Mouse (Mus musculus) hematopoietic stem cell, adult 5-6 weeks (primary cell): ENCODE measurements around the gene Emb. TPM values are rescaled to one million over a fixed set of nuclear protein-coding genes. Genes with fewer than 3 reads are reported as not detected.

Experiments used
- ATAC-seq, 2 experiments: fragments of 125-278 bp in 1 of 2; replicated peaks in 1 of 2; 2 replicates each; pipeline ENCODE4 v1.8.0; 2016 to 2017; ENCODE audit warnings: inconsistent platforms in 2 of 2, mild to moderate bottlenecking in 2 of 2, moderate number of reproducible peaks in 2 of 2, low read depth in 1 of 2, moderate TSS enrichment in 1 of 2; ENCODE audit not compliant: low FRiP score in 2 of 2, poor library complexity in 2 of 2, severe bottlenecking in 2 of 2, insufficient read depth in 1 of 2, low TSS enrichment in 1 of 2
- total RNA-seq: library from RNA; stranded (forward); fragments of 172-1452, 232-1000 nt; gene quantifications from 2 replicates; pipeline ENCODE4 v1.2.3, GENCODE M21; 2017

Gene Emb
- total RNA-seq, 1 experiment from 2014 or later: 349 TPM

DNA sequence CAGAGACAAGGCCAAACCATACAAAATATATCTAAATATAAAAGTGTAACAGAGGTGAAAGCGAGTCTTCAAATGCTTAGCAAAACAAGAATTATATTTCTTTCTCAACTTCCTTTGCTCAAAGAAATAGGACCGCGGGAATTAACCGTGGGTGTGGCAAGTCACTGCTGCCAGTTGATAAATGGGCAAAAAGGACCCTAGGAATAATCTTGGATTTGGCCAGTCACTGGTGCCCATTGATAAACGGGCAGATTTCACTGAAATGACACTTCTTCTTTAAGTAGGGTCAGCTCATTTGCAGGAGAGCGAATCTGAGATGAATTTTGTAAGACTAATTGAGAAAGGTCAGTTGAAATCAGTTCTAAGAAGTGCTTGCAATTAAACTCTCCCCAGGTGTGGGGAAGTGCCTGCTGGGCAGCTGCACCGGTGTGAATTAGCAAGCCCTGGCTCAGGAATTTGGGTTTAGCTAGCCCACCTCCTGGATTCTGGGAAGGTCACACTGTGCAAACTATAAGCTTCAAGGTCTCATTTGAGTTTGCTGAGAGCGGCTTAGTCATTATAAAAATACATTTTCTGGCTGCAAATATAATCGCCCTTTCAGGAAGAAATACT, 8.5 kb downstream of the Emb start:
- no peak for ATAC-seq

DNA sequence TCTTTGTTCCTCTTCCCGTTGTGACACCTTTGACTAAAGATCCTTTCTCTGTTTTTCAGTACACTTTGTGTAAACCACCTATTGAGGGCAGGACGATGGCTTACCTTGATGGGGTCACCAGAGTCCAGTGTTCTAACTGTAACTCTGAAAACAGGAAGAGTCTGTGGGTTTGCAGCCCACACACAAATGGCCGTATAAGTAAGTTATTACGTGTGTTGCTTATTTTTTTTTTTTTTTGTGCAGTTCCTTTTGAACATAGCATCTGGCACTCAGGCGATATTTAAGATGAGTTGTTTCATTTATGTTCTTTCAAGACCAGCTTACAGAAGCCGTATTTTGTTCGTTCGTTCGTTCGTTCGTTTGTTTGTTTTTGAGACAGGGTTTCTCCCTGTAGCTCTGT, 9.3 kb downstream of the Emb start:
- peak; percentile 4 to 18; a peak in 1 of 4 replicates for ATAC-seq

DNA sequence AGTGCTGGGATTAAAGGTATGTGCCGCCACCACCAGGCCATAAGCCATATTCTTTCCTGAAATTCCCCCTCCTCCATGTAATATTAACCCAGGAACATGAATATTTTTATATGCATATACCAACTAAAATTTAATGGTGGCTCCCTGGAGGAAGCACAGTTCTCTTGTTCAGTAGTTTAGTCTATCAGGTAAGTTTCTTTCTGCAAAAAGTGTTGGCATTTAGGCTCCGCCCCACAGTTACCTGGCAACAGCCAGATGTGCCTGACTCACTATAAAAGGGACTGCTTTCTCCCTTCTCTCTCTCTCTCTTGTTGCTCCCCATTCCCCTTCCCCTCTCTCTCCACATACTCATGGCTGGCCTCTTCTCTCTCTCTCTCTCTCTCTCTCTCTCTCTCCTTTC, 9.8 kb downstream of the Emb start:
- ATAC-seq: no peak

DNA sequence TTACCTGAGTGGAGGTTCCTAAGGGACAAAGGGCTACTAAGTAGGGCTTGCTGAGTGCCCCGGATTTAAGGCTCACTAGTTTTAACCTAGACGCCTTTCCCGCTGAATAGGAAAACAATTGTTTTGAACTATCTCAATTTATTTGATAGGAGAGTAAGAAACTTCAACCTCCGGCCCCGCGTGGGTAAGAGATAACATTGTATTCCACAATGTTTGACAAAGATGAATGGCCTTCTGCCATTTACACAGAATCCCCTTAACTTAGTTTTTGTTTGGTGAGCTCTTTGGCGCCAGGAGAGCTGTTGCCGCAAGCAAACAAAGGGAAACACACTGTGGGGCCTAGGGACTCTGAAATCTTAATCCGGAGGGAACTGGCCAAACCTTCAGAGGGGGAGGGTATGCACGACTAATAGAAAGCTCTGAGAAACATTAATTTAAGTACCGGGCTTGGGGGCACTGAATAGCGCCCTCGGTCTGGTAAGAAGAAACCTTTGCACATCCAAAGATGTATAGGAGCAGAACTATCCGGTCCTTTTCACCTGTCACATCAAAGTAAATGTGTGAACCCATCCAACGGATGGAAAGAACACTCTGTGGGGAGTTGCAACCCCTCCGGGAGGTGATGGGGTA, 11.7 kb downstream of the Emb start:
- ATAC-seq: no peak

DNA sequence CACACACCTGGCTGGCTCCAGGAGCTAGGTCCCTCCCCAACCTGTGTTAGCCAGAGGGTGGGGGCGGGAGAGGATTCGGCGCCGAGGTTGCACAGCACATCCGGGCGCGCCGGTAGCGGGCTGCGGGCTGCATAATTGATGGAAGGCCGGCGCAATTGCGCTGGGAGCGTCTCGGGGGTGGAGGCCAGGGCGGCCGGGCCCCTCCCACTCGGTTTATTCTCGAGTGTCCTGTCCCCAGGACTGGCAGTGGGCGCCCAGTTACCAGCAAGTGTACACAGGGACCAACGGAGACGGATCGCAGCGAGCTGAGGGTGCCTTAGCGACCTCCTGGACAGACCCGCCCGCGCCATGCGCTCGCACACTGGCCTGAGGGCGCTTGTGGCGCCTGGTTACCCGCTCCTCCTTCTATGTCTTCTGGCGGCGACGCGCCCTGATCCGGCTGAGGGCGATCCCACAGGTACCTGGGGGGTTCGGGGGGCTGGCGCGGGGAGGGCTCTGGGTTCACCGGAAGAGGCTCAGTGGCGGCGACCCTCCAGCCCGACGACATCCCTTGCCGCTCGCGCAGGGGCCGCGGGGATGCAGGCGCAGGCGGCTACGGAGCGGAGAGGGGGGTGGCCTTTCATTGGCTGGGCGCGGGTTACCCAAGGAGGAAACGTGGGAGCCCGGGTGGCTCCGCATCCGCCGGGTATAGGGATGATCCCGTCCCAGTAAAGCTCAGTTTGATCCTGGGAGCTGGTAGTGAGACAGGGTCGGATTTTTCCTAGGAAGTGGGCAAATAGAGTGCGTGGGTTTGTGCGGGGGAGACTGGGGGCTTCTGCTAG, 12.4 kb downstream of the Emb start, which contains the start of gene Gm17509:
Gene Gm17509, minus strand, starts transcription at position 575 of the 821 bp plus-strand sequence.
- ATAC-seq: peak; percentile 56 to 66

DNA sequence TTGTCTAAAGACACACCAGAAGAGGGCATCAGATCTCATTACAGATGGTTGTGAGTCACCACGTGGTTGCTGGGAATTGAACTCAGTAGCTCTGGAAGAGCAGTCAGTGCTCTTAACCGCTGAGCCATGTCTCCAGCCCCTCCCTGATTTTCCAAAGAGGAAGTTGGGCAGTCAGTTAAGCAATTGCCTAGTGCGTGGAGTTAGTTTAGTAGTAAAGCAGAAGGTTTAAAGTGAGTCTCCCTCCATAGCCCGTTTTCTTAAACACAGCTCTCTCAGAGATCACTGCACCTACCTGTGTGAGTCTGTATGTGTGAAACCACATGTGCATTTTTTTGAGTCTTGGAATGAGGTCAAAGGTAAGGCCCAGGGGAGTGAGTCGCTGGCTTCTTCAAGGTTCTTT, 14.8 kb downstream of the Emb start:
- peak; percentile 36 to 46; a peak in 2 of 4 replicates for ATAC-seq

DNA sequence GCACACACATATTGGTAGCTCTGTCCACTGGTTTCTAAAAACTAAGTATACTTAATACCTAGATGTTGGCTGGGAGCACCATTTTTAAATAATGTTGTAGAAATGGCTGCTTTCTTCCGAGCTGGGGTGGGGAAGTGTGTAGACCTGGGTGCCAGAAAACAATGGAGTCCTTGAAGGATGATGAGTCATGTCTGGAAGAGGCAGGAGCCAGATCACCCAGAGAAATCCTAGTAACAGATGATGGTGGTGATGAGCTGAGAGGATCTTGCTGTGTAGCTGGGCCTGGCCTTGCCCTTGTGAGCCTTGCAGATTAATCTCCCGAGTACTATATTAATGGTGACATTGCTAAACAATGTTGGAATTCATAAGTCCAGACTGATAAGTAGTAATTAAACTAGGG, 16.6 kb downstream of the Emb start:
- no peak for ATAC-seq

DNA sequence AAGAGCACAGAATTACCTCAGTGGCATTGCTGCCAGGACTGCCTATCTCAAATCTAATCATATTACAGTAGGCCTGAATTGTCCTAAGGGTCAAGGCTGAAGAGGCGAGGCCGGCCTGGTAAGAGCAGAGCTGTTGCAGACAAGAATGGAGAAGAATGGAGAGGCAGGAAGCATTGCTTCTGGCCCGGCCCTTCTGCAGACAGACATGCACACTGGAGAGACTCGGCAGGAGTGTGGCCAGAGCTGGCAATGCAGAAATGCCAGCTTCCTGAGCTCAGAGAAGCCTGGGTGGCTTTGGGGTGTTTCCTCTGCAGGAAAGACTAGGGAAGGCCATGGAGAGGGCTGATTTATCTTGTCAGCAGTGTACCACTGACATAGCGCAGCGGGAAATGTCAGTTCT, 17.2 kb downstream of the Emb start:
- ATAC-seq: peak; percentile 25 to 34; a peak in 1 of 4 replicates

DNA sequence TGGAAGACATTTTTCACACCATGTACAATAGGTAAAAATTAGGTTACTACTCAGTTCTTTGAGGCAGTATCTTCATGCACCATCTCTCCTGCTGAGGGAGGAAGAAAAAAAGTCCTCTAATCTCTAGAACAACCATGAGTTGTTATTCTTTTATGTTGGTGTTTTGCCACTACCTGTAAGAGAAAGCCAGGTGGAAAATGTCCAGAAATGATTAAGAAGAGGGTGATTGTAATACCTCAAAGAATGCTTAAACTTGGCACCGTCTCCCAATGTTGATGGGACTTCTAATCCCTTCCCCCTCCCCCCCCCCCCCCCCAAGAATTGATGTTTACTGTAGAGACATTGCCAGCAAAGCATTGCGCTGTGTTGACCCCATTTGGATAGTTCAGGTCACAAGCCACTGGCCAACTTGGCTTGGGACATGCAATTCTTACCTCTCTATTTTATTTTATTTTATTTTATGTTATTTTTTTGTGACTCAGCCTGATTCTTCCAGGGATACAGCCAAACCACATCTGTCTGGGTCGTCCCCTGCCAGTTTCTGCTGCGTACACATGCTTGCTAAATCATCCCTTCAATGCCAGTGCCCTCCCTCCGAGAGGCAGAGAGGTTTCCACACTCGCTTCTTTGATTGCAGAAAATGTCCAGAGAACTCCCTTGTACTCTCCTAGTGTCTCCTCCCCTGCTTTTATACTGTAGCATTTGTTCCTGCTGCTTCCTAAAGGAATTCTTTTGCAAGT, 22.2 kb downstream of the Emb start:
- ATAC-seq: no peak

DNA sequence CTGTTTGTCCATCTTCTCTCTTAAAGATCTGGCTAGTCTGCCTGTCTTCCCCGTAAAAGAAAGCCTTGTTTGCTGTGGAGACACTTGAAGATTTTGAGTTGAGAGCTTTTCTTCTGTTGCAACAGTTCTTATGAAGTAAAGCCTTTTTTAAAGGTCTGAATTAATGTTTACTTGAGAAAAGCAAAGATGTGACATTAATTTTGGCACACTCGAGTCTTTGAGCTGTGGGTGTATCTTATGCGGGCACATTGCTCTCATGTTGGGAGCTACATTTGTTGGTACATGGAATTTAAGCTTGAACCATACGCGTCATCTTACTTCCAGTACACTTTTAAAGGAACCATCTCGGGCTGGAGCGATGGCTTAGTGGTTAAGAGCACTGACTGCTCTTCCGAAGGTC, 25.5 kb downstream of the Emb start:
- ATAC-seq: no peak

DNA sequence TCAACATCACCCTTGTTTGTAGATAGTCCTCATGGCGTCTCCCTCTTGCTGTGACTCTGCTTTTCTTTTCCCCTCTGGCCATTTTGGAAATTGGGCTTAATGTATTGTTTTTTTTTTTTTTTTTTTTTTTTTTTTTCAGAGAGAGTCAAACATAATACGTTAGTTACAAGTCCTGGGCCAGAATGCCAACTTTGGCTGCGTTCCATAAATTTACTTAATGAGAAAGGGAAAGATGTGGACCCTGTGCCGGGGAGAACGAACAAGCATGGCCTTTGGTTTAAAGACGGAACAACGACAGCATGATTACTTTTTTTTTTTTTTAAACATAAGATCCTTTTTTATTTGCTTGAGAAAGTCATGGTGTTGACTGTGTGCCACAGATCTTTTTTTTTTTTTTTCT, 26.1 kb downstream of the Emb start:
- no peak for ATAC-seq

DNA sequence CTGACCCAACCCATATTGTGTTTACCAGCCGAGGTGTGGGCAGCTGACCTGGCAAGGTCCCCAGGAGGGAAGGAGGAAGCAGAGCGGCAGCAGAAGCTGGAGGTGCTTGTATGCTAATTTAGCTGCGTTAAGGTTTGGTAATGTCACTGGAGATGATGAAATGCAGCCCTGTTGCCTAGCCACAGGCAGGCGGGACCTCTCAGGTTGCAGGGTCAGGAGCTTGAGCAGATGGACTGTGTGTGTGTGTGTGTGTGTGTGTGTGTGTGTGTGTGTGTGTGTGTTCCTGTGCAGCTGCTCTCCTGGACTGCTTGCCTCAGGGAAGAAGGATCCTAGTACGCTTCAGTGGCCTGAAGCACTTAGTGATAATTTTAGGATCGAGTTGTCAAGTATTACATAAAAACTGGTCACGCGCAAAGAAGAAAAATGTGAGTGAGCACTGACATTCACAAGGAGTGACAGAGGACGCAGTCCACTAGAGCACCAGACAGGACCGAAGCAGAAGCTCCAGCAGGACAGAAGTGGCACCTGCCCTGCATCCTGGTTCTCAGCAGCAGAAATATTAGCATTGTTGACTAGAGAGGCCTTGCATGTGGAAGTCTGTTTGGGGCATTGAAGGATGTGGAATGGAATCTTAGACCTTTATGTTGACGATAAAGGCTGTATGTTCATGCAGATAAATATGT, 27.3 kb downstream of the Emb start:
- ATAC-seq: peak; percentile 92 to 95

DNA sequence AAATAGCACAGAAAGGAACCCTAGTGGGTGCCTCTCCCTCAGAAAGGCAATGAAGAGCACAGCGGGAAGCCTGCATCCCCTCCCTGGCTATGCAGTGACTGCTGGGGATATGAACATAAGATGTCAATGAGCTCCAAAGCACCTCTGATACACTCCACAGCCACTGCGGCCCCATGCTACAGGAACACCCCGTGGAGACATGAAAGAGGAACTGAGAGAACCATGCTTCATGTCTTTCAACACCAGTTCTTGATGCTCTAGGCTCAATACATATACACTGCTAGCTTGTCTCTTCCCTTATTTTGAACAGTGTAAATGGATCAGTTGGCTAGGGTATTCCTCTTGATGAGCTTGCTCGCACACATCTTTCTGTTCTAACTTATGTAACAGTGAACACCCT, 28.8 kb downstream of the Emb start:
- ATAC-seq: peak; percentile 65

DNA sequence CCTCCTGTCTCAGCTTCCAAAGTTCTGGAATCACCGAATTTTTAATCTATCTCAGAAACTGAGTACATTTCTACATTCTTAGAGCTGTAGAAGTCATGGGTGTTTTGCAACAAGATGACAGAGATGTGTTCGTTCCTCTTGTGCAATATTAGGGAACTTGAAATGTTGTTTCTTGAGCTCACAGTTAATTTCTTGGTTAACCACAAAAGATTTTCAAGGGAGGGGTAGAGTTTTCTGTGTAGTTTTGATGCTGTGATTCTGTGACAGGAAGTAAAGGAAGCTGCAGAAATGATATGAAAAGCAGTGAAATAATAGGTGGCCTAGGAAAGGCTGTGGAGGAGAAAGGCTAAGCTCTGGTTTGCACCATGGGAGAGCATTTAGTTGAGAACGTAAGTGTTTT, 33.7 kb downstream of the Emb start:
- peak; percentile 88 to 94 for ATAC-seq

DNA sequence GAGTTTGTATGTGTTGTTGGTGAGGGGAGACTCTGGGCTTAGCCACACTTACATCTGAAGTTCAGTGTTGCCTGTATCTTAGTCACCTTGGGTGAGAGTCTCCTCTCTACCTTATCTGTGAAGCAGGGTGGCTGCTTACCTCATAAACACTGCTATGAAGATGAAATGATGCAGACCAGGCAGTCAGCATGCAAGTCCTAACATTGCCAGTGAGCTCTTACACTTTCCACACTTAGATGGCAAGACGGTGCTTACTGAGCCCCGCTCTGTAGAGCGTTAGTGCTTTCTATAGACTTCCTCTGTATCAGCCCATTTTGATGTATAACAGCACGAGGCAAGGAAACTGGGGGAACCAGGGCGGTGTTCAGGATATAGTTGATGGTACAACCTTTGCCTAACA, 34.3 kb downstream of the Emb start:
- peak in 1 of 2 experiments; percentile 7; a peak in 1 of 4 replicates for ATAC-seq

DNA sequence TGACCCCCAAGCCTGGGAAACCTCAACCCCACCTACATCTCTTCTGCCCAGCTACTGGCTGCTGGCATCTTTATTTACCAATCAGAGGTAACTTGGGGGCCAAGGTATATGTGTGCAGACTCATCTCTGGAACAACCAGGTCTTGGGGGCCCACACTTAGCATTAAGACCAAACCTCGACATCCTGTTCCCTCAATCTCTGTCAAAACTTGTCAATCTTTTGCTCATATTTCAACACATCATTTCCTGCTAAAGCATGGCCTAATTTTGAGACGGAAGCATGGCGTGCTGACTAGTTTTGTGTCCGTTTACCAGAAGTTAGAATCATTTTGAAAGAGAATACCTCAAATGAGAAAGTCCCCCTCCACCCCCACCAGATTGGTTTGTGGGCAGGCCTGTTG, 52.4 kb downstream of the Emb start:
- ATAC-seq: peak; percentile 75 to 79

DNA sequence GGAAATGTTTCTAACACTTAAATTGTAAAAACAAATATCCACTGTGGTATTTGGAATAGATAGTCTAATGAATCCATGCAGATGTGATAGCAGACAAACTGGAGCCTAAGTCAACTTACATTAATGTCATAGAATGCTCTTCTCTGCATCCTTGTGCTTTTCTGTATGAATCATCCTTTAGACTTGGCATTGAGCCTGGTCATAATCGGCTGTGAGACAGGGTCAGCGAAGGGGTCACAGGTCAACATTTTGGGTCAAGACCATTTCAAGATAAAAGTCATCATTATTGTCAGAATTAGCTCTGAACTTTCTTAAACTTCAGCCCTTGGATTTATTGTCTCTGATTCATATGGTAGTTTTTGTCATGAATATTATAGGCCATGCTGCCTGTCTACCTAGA, 57.8 kb downstream of the Emb start:
- ATAC-seq: no peak
